Mouse (Mus musculus) neural tube, postnatal 0 days (tissue): ENCODE measurements around the gene Pramel4. TPM values are rescaled to one million over a fixed set of nuclear protein-coding genes. Genes with fewer than 3 reads are reported as not detected.

Source experiments
- polyA plus RNA-seq: library from polyadenylated mRNA; unstranded; fragments of >200 nt; fragmentation: Nextera tagmentation; extraction: Ambion mirVana; gene quantifications from 2 replicates; pipeline ENCODE4 v1.2.1, GENCODE M21; 2015

Pramel4 gene
- not detected in 2 replicates for polyA plus RNA-seq

GRCm38 (mm10) chr4:144058826-144059225 is at the start of gene Pramel4:
TSS of gene Pramel4 (plus strand) at chr4:144059126.

GRCm38 (mm10) chr4:144106174-144106573 is 47.2 kb downstream of the Pramel4 start, which contains the start of gene Gm13102:
TSS of gene Gm13102 (plus strand) at chr4:144106474.

Other genes starting within 250 kb of the Pramel4 start
- not detected in 2 replicates for gene Gm13084, start 243.0 kb upstream of the Pramel4 start, polyA plus RNA-seq
- not detected in 2 replicates for gene Gm13103, start 212.6 kb upstream of the Pramel4 start, polyA plus RNA-seq
- not detected in 2 replicates for gene Pramef6, start 158.7 kb upstream of the Pramel4 start, polyA plus RNA-seq
- not detected in 2 replicates for gene Pramef25, start 108.1 kb upstream of the Pramel4 start, polyA plus RNA-seq
- gene Gm13101, start 92.2 kb upstream of the Pramel4 start, polyA plus RNA-seq: not detected in 2 replicates
- gene Pramef17, start 64.8 kb upstream of the Pramel4 start, polyA plus RNA-seq: not detected in 2 replicates
- not detected in 2 replicates for gene Gm13102, start 47.3 kb downstream of the Pramel4 start, polyA plus RNA-seq
- not detected in 2 replicates for gene Oog3, start 103.5 kb downstream of the Pramel4 start, polyA plus RNA-seq
- gene Oog2, start 131.6 kb downstream of the Pramel4 start, polyA plus RNA-seq: not detected in 2 replicates
- gene C87977, start 154.2 kb downstream of the Pramel4 start, polyA plus RNA-seq: not detected in 2 replicates
- not detected in 2 replicates for gene Pramel5, start 221.4 kb downstream of the Pramel4 start, polyA plus RNA-seq